Mouse (Mus musculus) lung, postnatal 4 days (tissue): ENCODE data around the gene Tor1a.
A peak's percentile ranks its signal among the peaks of the same experiment; 100 is the strongest.
"Not testable (repeated sequence)": the region's sequence is repeated elsewhere in the genome, so short reads cannot be mapped to it uniquely, and the experiment has no call there.

Experiments
- DNase-seq, 2 experiments: peaks; one replicate each; pipeline ENCODE4 v3.0.0; 2021

Tor1a gene

DNA sequence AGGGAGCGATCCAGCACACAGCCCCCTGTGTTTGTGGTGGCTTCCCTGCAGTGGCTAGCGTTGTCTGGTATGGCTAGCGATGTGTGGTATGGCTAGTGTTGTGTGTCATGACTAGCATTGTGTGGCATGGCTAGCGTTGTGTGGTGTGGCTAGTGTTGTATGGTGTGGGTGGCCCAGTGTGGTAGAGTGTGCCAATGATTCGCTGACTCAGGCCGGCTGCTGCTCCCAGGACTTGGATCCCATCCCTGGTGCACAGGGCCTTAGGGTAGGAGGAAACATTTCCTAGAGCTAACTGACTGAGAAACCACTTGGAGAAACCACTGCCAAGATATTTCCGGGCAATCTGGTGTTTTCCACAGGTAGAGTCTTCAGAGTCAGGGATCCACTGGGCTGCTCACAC lies 50.1 kb downstream of the Tor1a start:
- DNase-seq, result no peak

DNA sequence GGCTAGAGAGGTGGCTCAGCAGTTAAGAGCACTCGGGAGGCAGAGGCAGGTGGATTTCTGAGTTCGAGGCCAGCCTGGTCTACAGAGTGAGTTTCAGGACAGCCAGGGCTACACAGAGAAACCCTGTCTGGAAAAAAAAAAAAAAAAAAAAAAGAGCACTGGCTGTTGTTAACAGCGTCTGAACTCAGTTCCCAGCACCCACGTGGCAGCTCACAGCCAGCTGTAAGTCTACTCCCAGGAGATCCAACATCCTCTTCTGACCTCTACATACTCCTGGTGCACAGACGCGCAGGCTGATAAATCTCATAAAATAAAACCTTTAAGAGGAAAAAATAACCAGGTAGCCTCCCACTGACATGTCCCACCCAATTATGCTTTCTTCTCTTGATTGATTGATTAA lies 51.8 kb downstream of the Tor1a start:
- DNase-seq, result not testable (repeated sequence)

DNA sequence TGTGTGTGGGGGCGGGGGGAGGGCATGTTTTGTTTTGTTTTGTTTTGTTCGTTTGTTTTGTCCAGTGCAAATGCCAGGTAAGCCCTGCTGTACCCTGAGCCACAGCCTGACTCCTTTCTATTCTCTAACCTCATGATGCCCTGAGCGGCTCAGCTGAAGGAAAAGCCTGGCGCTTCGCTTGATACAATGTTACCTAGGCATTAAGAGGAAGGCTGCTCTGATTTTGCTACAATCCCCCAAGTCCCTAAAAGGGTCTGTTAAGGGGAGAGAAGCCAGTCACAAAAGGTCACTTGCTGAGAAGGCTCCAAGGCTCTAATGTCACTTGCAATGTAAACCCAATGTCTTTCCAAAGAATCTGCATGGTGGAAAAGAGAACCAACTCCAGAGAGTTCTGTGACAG lies 52.4 kb downstream of the Tor1a start:
- DNase-seq, result no peak

GRCm38 (mm10) chr2:30914836-30915235 lies 52.9 kb downstream of the Tor1a start:
- no peak for DNase-seq

DNA sequence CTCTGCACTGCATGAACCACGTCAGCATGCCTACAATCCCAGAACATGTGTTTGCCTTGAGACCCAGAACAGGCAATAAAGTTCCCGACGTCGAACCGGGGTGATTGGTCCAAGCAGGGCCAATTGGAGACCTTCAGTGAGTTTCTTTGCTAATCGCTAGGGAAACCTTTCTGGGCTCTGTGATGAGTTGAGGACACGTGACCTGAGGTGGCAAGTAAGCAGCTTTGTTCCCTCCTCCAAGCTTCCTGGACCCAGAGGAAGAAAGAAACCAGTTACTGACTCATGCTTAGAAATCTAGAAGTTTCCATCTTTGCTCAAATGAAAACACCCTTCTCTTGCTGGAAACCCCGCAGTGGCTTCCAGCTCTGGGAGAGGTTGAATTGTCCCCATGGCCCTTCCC lies 54.7 kb downstream of the Tor1a start:
- DNase-seq, result no peak

DNA sequence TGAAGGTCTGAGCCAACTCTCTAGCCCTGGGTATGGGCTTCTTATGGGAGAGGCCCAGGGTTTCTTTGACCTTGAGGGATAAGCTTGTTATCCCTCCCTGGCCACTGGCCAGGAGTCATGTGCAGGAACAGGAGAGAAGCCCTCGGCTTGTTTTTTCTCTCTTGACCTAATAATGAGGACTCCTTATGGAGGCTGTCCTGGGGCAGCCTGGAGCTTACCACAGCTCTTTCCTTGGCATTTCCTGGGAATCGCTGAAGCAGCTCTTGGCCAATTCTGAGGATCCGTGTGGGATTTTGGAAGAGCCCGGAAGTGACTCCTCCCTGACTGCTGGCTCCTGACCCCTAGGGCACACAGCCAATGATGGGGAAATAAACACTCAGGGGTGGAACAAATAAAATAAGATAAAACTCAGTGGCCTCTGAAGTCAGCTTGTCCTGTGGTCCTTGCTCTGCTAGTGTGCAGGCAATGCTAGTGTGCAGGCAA lies 55.4 kb downstream of the Tor1a start:
- DNase-seq, result peak; percentile 78 to 89
